Mouse (Mus musculus) spleen, adult 12 weeks (tissue): ENCODE measurements at regions not wholly inside any gene's neighbourhood (a gene's known extent, or its start where the extent isn't known, plus 50 kb on each side); places are given as distances from the start of the nearest gene placed in this dataset.

Experiments used
- DNase-seq: peaks from one replicate; pipeline ENCODE4 v3.0.0; 2022; ENCODE audit warnings: low spot score

DNA sequence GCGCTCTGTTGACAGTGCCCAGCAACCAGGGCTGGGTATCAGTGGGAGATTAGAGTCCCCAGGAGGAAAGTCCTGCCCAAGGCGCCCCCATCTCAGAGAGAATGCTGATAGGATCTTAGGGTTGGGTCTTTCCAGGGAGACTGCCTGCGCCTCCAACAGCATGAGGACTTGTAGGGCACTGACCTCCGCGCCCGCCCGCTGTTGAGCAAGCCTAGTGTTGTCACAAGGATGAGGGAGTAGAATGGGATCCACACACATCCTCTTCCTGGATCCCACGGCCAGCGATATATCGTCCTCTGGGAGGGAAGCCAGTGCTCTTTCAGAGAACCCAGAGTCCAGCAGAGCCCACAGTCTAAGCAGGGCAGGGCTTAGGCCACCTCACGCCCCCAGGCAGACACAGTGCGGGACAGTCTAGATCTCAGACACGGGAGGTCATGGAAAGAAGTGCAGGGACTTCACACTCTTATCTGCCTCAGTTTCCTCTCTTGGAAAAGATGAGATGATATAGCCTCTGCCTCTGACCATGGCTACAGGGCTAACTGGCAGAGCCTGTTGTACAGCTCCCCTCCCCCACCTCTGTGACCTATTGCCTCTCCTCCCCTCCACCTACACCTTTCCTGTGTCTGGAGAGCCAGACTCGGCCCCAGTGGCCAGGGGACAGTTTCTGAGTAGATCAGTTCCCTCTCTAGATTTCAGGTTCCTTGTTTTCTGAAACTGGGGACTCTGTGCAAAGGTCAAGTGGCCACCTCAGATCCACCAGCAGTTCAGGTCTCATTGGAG is 52.0 kb upstream of the Dusp5 start:
- no peak for DNase-seq

DNA sequence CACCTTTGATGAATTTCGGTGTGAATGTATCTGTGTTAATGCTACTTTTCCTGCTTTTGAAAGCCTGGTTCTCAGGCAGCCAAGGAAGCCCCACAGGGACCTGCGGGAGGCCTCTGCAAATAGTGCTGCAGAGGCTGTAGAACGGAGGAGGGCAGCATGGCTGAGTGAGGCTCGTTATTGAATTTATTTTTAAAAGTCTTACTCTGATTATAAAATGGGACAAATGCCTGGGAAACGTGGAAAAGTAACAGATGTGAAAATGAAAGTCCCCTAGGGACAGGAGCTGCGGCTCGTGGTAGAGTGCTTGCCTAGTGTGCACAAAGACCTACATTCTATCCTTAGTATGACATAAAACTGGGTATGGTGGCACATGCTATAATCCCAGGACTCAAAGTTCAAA is 59.7 kb upstream of the Dusp5 start:
- DNase-seq, result no peak

DNA sequence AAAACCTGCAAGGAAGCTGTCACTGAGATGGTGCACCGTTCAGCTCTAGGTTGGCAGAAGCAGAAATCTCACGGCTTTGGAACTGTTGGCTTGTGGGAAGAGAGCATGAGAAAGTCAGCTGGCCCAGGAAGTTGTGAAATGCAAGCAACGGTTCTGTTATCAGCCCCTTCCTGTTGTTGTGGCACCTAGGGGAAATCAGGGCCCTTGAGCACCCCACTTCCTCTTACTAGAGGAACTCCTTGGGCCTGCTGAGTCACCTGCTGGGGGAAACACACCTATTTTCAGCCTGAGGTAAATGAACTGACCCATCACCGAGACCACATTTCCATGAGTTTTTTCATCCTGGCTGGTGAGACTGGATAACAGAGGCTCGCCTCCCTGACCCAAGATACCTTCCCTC is 64.2 kb upstream of the Dusp5 start:
- DNase-seq, result peak; percentile 51

DNA sequence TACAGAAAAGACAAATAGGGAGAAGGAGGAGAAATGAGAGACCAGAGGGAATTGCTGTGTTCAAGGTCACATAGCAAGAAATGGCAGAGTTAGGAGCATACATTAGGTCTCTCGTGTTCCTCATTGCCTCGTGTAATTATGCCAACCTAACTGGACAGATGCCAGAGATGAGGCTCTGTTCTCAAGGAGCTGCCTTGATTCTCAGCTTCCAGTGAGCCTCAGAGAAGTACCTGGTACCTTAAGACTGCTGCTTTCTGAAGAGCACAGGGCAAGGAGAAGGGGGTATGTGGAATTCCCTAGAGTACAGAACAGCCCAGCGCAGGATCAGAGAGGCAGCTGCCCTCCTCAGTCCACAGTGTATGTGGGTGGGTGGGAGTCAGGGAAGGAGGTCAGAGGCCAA is 64.8 kb upstream of the Dusp5 start:
- no peak for DNase-seq

DNA sequence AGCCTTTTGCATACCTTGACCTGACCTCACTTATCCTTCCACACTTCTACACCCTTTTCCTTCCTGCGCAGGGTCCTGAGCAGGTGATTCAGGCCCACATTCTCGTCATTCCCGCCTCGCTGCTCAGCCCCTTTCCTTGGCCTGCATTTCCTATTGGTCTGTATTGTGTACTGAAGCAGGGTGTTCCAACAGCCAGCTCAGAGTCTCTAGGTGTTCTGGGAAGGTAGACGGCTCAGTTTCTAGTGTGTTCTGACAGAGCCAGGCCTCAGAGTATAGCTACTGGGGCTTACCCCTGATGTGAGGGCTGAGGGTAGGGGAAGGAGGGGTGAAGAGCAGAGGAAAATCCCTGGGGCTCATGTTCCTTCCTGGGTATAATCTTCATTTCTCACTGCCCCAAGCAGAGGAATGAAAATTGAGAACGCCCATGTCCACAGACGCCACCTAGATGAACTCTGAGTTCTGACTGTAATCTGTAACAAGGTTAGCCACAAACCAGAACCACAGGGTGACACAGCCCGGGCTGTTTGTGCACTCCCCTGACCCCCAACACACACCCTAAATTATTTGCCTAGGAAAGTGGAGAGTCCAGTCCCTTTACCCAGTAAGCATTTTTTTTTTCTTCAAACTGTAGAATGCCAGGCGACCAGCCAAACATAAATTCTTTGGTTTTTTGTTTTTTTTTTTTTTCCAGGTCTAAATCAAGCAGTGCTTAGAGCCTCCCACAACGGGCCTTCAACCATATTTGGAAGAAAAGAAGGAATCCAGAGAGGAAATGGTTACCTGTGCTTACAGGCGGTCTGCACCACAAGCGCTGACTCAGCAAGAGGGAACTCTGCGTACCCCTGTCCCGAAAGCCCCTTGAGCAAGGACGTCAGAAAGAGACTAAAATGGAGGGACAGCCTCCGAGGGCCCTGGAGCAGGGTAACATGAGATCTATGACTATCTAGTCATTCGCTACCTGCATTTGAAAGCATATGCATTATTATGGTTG is 67.6 kb upstream of the Dusp5 start:
- no peak for DNase-seq

DNA sequence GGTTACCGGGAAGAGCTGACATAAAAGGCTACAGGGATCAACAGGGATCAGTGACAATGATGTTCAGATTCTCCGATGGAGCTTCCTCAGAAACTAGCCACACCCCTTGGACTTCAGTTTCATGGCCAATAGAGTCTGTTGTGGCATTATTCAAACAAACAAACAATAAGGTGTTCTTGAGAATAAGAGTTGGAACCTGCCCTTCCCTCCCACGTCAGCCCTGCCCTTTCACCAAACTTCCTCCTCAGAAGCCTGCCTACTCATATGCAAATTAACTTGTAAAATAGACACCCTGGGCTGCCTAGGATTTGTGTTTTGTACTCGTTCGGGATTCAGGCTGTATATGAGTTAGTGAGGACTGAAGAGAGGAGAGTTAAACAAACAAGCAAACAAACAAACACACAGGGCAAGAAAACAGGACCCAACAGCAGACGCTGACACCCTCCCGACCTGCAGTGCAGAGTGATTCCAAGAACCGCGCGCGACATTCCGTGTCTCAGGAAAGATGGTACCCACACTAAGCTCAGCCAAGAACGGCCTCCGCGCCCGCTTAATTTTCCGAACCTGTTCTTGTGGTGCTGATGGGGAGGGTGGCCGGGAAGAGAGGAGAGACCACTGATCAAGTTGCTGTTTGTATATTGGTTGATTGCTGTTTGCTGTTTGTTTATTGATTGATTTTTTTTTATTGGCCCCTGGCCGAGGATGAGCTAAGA is 68.4 kb upstream of the Dusp5 start:
- no peak for DNase-seq

DNA sequence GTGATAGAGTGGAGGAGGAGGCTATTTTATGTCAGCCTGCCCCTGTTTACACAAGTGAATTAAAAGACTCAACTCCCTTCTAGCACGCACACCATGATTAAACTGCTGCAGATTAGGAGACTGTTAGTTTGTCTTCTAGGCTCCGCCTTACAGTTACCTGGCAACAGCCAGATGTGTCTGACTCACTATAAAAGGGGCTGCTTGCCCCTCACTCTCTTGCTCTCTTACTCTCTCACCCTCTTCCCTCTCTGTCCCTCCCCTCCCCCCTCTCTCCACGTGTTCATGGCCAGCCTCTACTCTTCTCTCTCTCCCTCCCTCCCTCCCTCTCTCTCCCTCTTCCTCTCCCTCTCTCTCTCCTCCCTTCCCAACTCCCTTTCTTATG is 69.0 kb upstream of the Smndc1 start:
- DNase-seq, result no peak

DNA sequence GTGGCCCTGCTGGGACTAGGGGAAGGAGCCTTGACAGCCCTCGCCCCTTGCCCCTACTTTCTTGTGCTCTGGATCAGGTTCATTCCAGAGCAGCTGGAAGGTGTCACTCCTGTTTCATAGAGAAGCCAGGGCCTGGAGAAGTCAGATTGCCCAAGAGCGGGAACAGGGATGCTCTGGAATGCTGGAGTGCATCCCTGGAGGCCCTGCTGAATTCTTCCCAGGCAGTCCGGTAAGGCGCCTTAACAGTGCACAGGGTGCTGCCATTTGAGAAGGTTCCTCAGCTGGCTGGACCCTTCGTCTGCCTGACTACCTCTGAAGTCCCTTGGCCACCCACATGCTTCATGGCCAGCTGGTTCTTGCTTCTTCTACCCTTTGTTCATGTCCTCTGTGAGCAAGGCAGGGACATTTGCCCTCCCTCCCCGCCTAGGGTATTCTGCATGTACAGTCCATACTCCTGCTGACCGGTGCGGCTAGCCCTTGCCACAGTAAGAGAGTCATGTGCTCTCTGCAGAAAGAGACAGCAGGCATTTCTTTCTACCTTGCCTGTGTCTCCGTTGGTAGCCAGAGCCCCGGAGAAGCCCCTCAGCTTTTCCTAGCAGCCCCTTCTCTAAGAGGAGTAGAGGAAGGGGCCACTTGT is 68.5 kb upstream of the Smndc1 start:
- DNase-seq, result no peak

DNA sequence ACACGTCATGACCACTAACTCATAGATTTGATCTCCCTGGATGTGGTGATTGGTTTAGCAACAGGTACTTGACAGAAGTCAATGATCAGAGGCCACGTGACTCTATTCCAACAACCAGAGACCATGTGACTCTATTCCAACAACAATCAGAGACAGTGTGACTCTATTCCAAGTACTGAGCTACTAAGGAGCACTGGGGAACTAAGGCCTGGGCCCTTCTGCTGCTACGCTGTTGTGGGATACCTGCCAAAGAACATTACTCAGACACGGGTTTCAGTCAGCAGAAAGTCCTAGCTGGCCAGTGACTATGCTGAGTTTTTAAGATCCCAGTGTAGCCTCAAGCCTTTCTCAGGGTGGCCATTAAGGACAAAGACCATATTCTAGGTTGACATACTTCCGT is 66.3 kb upstream of the Smndc1 start:
- no peak for DNase-seq

DNA sequence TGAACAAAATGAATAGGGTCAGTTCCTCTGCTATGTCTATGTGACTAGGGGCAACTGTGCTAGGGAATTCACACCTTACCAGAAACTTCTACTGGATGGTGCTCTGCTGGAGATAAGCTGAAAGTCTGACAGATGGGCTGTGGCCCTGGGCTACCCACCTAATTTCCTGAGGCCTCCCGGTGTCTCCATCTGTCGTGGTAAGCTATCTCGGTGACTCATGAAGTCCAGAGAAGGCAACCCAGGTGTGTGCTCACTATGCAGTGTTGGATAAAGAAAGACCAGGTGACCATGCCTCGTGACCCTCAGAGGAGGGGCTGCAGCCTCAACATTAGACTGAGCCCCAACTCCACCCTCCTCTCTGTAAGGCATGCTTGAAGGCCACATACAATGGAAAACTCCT is 64.2 kb upstream of the Smndc1 start:
- DNase-seq, result no peak

DNA sequence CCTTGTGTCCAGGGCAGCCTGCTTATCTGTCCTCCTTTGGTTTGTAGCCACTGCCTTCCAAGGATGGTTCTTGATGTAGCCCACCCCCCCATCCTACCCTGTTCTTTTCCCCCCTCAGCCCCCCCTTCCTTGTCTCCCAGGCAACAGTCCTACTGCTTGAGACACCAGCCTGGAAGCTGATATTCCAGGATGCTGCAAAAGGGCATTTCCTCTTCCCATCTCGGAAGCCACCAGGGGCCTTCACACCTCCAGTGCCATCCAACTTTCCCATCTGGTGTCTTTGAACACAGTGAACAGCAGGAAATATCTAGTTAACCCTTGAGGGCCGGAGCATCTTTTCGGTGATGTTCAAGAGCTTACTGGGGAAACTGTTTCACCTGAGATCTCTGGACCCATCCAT is 63.7 kb upstream of the Smndc1 start:
- DNase-seq, result no peak

DNA sequence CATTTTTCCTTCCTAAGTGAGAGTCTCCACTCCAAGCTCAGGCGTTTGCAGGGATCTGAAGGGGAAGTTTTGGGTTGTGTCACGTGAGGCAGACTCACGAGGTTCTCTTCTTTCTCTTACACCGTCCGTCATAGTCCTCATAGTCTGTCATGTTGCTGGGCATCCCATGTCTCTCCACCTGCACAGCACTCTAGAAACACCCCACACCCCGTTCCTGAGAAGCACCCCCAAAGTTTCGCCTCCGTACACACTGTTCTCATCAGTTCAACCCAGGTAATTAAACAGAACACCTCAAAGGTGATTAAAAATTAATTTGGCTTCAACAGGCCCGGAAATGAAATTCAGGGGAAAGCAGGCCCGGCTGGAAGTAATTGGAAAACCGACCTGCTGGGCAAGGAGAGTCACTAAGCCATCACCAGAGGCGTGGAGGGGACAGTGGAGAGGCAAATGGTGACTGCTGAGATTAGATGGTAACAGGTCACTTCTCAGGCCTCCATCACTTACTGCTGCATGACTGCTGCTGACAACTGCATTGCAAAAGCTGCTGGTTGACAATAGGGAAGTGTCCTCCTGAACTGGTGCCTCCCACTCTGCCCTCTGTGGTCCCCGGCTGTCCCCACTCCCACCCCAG is 63.1 kb upstream of the Smndc1 start:
- DNase-seq, result no peak

DNA sequence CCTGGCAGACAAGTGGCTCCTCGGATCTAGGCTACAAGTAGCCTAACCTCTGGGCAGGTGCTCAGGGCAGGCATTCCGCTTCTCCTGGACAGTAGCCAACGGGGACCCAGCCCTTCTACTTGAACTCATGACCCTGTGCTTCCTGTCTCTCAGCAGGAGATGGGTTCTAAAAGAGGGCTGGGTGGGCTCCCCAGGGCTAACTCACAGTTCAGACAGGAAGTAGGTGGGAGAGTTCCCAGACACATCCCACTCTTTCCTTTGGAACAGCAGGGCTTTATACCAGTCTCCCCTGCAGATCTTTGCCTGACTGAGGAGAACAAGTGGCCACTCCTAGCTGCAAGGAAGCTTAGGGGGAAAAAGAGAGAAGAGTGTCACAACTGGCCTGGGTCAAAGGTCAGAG is 62.0 kb upstream of the Smndc1 start:
- no peak for DNase-seq

DNA sequence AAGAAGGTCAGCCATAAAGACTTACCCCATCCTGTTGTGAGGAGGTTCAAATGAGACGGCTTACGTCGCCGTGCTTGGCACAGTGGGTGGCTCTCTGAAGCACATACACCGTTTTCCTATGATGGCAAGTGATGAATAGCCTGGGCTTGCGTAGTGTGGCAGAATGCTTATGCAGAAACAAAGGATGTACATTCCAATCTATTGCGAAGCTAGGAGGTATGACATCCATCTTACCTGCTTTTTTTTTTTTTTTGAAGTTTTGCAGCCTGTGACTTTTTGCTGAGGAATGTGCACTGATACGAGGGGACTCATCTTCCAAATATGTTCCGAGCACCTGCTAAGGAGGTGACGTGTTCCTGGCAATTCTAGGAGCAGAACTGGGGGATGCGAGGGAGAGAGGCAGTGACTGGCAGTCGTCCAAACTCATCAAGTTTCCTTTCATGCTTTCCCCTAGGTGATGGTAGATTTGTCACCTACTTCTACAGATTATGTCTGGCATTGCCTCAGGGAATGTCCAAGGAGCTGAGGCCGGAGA is 61.1 kb upstream of the Smndc1 start:
- DNase-seq, result no peak

DNA sequence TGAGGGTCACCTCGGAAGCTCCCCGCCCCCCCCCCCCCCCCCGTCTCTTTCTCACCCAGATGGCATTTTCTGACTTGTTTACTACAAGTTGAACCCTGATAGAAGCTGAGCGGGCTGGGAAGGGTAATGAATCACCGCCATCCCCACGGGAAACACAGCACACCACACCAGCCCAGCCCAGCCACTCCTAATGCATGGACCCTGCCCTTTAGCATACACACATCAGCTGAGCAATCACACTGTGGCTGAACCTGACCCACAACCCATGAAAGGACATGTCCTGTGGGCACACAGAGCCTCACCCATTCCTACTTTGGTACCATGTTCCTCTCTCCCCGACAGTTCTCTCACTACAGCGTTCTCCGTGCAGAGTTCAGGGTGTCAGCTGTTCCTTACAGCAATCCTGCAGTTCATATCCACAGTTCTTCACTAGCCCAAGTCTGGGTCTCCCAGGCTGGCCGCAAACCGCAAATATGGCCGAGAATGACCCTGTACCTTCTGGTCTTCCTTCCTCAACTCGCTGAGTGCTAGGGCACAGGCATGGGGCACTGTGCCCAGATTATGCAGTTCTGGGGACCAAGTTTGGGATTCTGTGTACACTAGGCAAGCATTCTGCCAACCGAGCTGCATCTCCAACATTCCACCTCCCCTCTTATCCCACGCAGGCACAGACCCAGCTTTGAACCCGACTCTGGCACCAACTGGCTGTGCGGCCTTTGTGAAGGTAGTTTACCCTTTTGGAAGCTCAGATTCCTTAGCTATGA is 60.4 kb upstream of the Smndc1 start:
- DNase-seq, result no peak

DNA sequence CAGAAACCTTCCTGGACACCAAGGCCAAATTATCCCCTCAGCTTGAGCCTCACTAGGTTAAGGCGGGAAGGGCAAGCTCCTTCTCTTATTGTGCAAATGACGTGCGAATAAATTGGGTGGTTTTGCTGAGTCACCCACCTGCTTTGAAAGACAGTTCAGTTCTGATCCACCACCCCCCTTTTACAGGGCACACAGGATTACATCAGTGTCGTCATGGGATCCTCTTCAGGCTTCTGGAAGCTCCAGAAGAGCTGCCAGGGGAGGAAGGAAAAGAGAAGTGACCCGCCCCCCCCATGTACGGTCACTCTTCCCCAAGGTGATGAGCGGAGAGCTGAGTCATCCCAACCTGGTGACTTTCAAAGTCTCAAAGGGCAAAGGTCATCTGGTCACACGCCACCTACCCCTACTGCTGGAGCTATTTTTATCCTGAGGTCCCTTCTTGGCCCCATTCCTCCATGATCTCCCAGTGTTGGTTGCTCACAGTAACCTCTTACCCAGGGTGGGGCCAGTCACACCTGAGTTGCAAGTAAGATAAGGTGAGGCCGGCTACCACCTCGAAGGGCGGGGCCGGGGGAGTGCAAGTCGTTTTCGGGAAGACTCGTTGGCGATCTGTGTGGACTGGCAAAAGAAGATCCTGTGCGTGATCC is 58.9 kb upstream of the Smndc1 start:
- DNase-seq, result no peak

DNA sequence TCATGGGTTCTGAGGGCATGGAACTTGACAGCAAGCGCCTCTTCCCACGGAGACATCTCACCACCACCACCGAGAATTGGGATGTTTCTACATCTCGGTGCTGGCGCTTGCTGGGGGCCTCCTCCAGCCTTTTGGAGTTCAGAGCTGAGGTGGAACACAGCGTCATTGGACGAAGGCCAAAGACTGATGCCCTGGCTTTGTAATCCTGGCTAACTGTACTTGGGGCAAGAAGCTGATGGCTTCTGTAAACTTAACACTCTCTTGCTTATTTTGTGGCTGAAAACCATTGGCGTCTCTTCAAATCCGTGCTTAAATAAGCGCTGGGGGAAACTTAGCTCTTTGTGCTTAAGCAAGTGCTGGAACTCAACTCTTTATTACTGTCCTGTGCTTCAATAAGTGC is 57.8 kb upstream of the Smndc1 start:
- no peak for DNase-seq

DNA sequence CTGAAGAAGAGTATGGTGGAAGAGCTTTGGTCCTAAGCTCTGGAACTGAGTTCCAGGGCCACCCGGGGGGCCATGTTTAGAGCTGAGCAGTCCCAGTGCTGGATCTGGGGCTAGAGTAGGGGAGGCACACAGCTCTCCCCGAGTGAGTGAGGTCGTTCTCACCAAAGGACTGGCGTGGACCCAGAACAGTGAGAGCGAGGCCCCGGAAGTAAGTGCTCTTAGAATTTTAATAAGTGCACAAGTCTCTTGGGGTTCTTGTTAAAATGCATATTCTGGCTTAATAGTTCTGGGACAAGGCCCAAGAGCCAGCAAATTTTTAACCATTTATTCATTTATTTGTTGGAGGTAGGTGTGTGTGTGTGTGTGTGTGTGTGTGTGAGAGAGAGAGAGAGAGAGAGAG is 57.4 kb upstream of the Smndc1 start:
- DNase-seq, result no peak

DNA sequence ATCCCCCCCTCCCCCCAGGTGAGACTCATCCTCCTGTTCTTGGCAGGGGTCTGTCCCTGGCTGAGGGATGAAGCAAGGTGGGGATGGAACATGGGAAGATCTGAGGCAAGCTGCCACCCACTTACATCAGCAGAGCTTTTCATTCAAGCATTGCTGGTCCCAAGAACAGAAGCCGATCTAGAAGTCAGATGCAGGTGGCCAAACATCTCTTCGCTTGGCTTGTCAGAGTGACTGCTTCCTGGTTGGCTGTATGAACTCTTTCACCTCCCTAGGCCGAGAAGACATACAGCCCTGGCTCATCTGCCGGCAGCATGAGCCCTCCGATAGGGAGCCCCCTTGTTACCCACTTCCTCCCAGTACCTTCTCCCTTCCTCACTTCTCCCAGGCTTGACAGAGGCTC is 55.8 kb upstream of the Smndc1 start:
- no peak for DNase-seq

DNA sequence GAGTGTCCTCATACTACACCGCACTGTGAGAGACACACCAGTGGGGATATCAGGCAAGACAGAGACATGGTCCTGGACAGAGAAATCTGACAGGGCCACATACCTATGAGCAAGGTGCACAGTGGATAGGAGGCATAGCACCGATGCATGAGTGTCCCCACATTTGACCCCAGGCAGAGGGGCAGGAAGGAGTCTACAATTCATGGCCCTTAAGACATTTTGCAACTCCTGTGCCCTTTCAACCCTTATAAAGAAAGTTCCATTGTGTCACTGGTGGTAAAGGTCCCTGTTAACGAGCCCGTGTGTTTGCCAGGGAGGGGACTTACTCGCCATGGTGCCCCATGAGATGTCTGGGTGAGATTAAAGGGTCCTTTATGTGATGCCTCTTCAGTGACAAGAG is 54.3 kb upstream of the Smndc1 start:
- DNase-seq, result no peak
